Mouse (Mus musculus) sigmoid colon, adult 10 weeks (tissue): Measurements from ENCODE around the gene Chrnd. TPM values are rescaled to one million over a fixed set of nuclear protein-coding genes. Genes with fewer than 3 reads are reported as not detected.

Source experiments
- polyA plus RNA-seq: library from polyadenylated mRNA; stranded (reverse); fragments of 350-450 nt; fragmentation: Illumina TruSeq; extraction: RNeasy Lipid Tissue Mini Kit (QIAGEN cat#74804); gene quantifications from one replicate; pipeline ENCODE4 v1.2.3, GENCODE M21; 2014; ENCODE audit warnings: low read depth, low replicate concordance

Gene Chrnd
- polyA plus RNA-seq, result not detected

DNA sequence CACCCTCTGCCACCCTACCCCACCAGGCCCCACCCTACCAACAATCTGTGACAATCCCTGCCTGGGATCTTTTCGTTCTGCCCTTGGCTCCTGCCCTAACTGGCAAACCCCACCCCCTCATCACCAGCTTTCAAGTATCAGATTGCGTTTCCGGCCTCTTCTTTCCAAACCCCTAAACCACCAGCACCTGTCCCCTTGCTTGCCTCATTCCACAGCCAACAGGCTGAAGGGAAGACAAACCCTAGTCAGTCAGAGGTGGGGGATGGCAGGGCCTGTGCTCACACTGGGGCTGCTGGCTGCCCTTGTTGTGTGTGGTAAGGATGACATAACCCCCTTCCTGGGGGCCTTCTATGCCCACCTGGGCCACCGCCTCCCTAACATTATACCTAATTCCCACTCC, at the start of gene Chrnd:
Chrnd (plus strand) TSS at position 179 of the 400 bp plus-strand sequence.

DNA sequence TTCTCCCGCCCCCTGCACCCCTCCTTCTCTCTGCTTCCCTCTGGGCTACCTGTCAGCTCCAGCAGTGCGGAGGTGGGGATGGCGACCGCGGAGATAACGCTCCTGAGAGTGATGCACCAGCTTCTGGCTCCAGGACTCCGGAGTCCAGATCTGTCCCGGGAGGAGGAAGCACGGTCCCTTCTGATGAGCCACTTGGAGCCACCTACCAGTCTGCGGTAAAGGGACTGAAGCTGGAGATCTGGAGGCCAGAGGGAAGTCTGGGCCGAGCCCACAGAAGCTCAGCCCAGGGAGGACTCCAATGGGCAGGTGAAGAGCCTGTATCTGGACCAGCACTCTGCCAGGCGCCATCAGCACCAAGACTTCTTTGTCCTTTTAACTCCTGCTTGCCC, 34.2 kb upstream of the Chrnd start, which contains the start of gene Ecel1:
Ecel1 (minus strand) TSS at position 323 of the 389 bp plus-strand sequence.

DNA sequence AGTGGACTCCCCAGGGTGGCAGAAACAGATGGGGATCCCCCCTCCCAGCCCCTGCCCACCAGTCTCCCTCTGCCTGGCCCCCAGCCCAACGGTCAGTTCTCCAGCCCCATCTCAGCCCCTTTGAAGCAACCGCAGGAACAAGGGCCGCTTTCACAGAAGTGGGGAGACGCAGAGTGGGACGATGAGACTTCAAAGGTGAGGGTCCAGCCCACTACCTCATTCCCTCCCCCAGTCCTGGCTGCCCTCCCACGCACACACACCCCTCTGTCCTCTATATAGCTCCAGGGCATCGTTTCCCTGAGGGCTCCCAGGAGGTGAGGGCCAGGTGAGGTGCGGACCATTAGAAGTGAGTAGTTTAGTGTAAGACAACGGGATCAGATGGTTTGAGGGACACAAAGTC, 7.4 kb upstream of the Chrnd start, which contains the start of gene Prss56:
Prss56 (plus strand) TSS at position 301 of the 400 bp plus-strand sequence.

DNA sequence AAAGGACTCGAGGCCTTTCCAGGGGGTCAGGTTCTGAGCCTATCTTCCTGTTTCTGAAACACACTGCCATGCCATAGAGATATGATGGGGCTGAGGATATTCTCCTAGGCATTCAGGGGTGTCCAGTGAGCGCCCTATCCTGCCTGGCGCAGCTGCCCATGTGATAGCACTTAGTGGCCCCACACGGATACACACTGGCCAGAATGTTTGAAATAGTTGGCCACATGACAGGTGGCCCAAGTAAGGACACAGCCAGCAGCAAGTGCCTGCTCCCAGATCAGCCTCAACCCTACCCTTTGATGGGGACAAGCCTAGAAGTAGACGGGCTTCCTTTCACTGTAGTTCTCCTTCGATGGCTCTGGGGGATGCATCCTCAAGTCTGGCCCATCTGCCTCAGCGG, 14.1 kb downstream of the Chrnd start, which contains the start of gene Chrng:
Chrng (plus strand) TSS at position 193 of the 400 bp plus-strand sequence.

DNA sequence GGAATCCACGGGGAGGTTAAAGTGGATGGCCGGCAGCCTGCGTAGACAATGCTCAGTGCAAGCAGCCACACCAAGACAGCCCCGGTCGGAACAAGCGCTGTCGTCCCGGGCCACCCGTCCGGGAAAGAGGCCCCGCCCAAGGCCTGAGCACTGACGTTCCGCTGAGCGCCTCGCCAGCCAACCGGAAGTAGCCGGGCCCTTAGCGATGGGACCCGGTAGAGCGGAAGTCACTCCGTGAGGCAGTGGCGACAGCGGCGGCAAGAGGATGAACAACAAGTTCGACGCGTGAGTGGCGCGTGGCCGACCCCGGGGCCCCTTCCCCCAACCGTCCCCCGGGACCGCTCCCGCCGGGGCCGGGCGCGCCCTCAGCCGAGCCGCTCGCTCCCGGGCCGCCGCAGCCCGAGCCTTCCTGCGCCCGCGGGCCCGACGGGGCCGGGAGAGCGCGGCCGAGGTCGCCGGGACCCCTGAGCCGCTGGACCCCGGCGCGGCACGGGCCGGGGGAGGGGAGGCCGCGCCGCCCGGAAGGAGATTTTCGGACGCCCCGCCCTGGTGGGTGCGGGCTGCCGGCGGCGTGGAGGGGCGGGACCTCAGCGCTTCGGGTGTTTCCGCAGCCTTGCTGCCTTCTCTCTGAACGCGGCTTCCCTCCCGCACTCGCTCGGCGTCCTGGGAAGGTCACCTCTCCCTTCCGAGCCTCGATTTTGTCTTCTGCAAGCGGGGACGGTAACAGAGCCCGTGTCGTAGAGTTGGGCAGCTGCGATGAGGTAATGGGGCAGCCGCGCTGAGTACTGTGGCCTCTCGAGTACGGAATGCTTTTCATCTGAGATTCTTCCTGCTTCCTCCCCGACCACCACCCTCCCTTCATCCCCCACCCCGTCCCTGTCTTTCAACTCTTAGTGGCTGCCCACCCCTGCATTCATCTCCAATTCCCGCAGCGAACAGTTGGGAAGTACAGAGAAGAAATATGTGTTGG, 23.6 kb downstream of the Chrnd start, which contains the start of gene Eif4e2:
Eif4e2 (plus strand) TSS at position 180 of the 970 bp plus-strand sequence.

Other genes starting within 250 kb of the Chrnd start
- gene Alppl2, start 100.7 kb upstream of the Chrnd start, polyA plus RNA-seq, result not detected
- 0.54 TPM for gene Alpi, start 89.0 kb upstream of the Chrnd start, polyA plus RNA-seq
- gene Akp3, start 65.6 kb upstream of the Chrnd start, polyA plus RNA-seq, result not detected
- not detected for gene Ecel1, start 34.1 kb upstream of the Chrnd start, polyA plus RNA-seq
- gene Prss56, start 7.3 kb upstream of the Chrnd start, polyA plus RNA-seq, result not detected
- gene Chrng, start 14.1 kb downstream of the Chrnd start, polyA plus RNA-seq, result not detected
- gene Eif4e2, start 23.3 kb downstream of the Chrnd start, polyA plus RNA-seq, result 34.6 TPM
- 8.4 TPM for gene Efhd1, start 73.8 kb downstream of the Chrnd start, polyA plus RNA-seq
- 109 TPM for gene Gigyf2, start 136.4 kb downstream of the Chrnd start, polyA plus RNA-seq
- gene Kcnj13, start 204.1 kb downstream of the Chrnd start, polyA plus RNA-seq, result 0.73 TPM